Mouse (Mus musculus) urinary bladder, postnatal 4 days (tissue): ENCODE data around the gene Ccdc88a.

Source experiments
- DNase-seq, 2 experiments: peaks; one replicate each; pipeline ENCODE4 v3.0.0; 2021 to 2022; ENCODE audit warnings: low spot score in 2 of 2

The Ccdc88a gene

GRCm38 (mm10) chr11:29548504-29549424, 175.3 kb downstream of the Ccdc88a start:
- no peak for DNase-seq

- no peak for DNase-seq
Observed at GRCm38 (mm10) chr11:29549425-29549778, 175.9 kb downstream of the Ccdc88a start.
